Mouse (Mus musculus): ENCODE results near the gene Pkp2. TPM values are rescaled to one million over a fixed set of nuclear protein-coding genes. Genes with fewer than 3 reads are reported as not detected.
"Not testable (repeated sequence)": the region's sequence is repeated elsewhere in the genome, so short reads cannot be mapped to it uniquely, and the experiment has no call there.

Pkp2 gene
- total RNA-seq (2015; ENCODE audit: low replicate concordance) (not detected in 2 replicates), total RNA-seq (2017; ENCODE audit: low replicate concordance) (not detected in 2 replicates)

DNA sequence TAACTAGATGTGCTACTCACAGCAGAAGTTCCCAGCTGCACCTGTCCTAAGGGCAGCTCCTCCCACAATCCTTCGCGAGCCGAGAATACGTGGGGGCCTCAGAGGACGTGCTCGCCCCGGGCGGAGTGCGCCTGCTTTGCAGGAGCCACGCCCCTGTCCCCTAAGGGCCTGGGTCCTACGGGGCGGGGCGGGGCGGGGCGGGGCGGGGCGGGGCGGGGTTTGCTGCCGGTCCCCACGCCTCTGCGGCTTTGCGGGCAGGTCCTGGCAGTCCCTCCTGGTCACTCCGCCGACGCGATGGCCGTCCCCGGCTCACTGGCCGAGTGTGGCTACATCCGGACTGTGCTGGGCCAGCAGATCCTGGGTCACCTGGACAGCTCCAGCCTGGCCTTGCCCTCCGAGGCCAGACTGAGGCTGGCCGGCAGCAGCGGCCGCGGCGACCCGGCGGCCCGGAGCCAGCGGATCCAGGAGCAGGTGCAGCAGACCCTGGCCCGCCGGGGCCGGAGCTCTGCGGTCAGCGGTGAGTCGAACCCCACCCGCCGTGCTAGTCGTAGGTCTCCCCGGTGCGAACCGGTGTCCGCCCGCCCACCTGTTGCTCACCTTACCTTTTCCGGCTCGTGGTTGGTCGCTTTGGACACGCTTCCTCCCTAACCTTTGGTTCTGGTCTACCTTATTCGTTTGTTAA is at the start of gene Pkp2:
Gene Pkp2 (plus strand): TSS at position 240 of the 682 bp plus-strand sequence.
- ATAC-seq (replicated peaks; ENCODE audit: low FRiP score, poor library complexity, severe bottlenecking): no peak

DNA sequence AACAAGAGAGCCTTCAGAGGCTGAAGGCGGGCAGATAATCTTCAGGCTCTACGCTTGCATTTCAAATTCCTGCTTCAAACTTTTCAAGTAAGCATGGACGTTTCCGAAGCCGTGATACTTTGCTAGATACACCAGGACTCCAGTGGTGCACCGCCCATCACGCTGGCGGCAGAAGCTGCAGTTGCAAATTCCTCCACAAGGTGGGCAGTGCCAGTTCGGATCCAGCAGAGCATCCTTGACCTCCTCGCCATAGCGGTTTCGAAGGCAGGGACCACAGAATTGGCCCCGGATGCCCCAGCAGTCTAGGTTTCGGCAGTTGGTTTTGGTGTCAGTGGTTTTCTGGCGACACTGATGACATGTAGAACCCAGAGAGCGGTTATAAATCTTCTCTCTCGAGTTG is 15.7 kb upstream of the Pkp2 start:
- no peak for ATAC-seq (replicated peaks; ENCODE audit: low FRiP score, poor library complexity, severe bottlenecking)

DNA sequence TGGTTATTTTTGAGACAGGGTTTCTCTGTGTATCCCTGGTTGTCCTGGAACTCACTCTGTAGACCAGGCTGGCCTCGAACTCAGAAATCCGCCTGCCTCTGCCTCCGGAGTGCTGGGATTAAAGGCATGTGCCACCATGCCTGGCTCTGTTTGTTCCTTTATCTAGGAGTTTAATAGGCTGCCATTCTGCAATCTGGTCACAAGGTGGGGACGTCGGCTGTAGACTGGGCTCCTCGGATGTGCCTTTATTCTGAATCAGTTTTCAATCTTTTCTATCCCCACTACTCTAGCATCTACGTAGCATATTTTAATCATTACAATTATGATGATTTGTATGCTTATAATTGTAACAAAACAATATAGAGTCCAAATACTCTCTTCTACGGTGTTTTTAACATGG is 11.1 kb upstream of the Pkp2 start:
- not testable (repeated sequence) for ATAC-seq (replicated peaks; ENCODE audit: low FRiP score, poor library complexity, severe bottlenecking)

DNA sequence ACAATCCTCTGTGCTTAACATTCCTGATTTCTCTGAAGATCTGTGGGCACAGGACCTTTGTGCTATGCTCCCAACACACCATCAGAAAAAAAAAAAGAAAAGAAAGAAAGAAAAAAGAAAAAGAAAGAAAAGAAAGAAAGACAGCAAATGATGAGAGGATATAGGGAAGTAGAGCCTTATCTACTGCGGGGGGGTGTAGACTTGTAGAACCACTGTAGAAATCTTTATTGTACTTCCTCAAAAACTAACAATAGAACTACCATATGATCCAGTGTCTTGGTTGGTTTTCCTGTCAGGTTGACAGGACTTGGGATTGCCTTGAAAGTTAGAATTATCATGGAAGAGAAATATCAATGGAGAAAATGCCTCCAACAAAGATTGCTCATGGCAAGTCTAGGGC is 8.5 kb upstream of the Pkp2 start:
- no peak for ATAC-seq (replicated peaks; ENCODE audit: low FRiP score, poor library complexity, severe bottlenecking)

DNA sequence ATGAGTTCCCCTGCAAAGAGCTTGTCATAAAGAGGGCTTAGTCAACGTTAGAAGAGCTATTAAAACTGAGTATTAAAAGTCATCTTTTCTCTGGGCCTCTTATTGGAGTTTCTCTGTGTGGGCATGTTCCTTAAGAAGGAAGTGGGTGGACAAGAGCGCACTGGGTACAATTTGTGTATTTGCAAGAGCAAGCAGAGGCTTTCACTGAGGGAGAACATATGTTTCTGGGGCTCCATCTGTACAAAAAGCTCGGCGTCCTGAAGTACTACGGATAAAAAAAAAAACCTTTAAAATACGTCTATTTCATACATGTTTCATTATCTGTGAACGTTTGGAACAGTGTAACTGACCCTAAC is 417 bp upstream of the Pkp2 start:
- no peak for ATAC-seq (replicated peaks; ENCODE audit: low FRiP score, poor library complexity, severe bottlenecking)

DNA sequence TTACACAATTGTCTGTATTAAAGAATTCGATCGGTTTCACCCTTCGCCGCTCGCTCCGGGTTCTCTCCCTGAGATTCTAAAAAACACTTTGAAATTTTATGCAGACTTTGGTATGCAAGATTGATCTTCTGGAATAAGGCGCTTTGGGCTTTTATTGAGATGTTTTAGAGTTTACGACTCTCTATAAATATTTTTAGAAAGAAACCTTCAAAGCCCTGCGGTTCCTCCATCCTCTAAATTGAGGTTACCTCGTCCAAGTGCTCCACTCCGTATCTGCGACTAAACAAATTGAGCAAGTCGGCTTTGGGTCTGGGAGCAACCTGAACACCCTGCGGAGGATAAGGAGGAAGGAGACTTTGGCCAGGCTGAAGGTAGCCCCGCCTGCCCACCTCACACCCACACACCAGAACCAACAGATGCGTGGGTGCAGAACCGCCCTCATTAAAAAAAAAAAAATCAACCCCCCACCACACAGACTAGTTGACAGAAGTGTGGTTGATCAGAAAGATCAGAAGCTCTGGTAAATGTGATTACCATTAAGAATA is 715 bp downstream of the Pkp2 start:
- ATAC-seq (replicated peaks; ENCODE audit: low FRiP score, poor library complexity, severe bottlenecking): no peak

DNA sequence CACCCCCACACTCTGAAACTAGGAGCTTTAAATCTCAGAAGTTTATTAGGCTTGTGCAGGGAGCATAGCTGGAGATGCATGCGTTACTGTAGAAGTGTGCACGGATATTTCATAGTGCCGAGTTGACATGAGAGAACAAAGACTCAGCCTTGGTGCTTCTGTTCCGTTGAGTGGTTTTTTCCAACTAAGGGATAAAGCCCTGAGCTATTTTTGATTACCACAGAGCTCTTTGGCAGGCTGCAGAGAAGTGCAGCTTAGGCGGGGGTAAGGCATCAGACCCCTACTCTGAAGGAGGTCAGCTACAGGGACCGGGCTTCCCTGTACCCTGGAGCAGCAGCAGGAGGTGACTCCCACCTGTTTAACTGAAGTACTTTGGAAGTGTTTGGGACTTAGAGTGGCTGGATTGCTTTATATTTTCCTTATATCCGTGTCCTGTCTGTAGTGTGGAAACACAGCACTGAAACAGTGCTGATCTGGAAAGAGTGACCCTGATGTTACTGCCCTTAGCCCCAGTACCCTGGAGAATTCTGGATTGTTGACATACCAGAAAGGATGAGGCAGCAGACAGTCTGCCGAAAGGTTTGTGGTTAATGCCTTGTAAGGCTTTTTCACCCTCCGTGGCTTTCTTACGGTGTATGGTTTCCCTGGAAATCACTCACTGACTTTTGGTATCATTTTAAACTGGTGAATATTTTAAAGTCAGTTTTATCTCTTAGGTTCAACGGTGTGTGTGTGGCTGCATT is 2.7 kb downstream of the Pkp2 start:
- no peak for ATAC-seq (replicated peaks; ENCODE audit: low FRiP score, poor library complexity, severe bottlenecking)

DNA sequence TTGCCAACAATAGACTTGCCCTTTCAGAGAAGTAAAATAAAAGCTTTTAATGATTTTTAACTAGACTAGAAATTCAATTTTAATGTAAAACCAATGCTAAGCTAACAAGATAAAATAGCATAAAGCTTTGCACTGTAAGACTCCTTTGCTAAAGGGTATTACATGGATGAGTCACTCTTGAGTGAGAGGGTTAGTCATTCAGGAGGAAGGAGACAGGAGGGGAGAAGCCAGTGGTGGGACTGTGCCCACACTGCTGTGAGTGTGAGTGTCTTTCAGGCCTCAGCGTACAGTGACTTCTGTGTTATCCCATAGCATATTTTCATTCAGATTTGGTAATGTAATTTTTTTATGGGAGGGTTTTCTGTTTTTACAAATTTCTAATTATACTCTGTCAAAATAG is 3.8 kb downstream of the Pkp2 start:
- no peak for ATAC-seq (replicated peaks; ENCODE audit: low FRiP score, poor library complexity, severe bottlenecking)

DNA sequence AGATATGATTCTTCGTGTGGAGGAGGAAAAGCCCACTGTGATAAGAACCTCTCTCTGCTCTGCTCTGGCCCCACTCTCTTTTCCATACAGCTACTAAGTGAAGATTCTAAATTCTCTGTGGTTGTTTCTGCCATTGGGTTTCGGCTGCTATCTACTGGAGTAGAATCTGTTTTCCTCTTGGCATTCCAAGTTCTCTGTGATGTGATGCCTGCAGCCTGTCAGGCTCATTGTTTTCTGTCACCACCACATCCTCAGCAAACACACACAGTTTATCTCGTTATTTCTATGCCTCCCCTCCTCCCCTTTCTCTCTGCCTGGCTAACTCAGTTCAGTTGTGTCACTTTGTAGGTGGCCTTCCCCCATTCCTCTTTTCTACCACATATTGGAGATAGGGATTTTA is 6.7 kb downstream of the Pkp2 start:
- no peak for ATAC-seq (replicated peaks; ENCODE audit: low FRiP score, poor library complexity, severe bottlenecking)

DNA sequence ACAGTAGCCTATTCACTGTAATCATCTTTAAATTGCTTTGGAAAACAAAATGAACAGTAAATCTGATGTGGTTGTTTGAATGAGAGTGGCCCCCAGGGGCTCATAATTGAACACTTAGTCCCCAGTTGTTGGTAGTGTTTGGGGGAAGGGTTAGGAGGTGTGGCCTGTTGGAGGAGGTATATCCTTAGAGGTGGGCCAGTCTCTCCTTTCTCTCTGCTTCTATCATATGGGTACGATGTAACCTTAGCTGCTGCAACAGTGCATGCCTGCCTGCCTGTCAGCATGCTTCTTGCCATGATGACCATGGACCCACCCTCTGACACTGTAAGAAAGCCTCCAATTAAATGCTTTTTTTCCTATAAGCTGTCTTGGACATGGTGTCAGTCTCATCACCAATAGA is 9.5 kb downstream of the Pkp2 start:
- ATAC-seq (replicated peaks; ENCODE audit: low FRiP score, poor library complexity, severe bottlenecking): no peak

DNA sequence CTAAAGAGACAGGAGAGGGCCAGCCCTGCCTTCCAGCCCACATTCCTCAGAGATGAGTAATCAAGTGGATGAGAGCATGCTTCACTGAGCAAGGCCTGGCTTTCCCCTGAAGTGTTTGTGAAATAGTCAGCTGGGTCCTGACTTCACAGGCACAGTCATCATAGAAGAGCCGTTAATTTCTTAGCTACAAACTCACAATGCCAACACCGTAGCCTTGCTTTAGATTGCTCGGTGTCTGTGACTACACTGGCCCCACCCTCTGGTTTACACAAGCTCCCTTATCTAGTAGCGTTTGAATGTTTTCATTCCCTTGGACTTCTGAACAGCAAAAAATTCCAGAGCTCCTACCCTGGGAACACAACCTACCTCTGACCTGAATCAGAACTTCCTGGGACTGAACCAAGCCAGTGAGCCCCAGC is 11.4 kb downstream of the Pkp2 start:
- no peak for ATAC-seq (replicated peaks; ENCODE audit: low FRiP score, poor library complexity, severe bottlenecking)

DNA sequence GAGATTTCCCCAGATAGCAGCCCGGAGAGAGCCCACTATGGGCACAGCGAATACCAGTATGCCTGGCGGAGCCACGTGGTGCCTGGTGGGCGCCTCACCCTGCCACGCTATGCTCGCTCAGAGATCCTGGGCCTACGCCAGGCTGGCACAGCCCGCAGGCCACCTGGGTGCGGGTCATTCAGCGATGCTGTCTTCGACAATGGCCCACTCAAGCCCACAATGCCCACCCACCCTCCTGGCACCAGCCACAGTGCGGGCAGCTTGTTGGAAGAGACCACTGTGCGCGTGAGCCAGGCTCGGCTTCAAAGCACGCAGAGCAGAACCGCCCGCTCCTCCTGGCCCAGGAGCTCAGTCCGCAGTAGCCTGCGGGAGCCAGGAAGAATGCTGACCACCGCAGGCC is 12.7 kb downstream of the Pkp2 start:
- no peak for ATAC-seq (replicated peaks; ENCODE audit: low FRiP score, poor library complexity, severe bottlenecking)

DNA sequence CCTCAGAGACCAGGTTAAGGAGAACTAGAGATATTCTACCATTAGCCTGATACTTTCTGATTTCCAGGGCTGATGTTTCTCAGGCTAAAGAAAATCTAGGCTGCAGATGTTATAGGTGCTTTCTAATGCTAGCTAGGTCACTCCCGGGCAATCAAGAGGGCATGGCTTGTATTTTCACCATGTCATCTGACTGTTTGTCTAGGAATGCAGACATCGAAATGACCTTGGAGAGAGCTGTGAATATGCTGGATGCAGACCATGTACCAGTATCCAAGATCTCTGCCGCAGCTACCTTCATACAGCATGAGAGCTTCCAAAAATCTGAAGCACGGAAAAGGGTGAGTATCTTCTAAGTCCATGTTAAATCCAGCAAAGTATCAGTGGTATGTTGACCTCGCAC is 17.3 kb downstream of the Pkp2 start:
- no peak for ATAC-seq (replicated peaks; ENCODE audit: low FRiP score, poor library complexity, severe bottlenecking)

DNA sequence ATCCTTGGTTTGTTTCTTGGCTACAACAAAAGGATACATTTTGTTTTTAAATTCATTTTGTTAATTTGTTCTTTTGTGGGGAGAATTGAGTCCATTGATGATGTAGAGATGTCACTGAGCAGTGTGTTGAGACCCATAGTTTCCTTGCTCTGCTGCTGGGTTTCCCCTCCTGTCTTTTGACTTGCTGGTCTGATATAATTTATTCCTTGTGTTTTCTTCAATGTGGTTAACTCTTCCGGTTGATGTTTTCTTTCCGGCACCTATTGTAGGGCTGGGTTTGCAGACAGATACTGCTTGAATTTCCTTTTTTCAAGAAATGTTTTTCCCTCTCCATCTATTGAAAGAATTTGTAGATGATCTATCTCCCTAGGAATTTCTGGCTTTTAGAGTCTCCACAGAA is 20.8 kb downstream of the Pkp2 start:
- ATAC-seq (replicated peaks; ENCODE audit: low FRiP score, poor library complexity, severe bottlenecking): no peak

DNA sequence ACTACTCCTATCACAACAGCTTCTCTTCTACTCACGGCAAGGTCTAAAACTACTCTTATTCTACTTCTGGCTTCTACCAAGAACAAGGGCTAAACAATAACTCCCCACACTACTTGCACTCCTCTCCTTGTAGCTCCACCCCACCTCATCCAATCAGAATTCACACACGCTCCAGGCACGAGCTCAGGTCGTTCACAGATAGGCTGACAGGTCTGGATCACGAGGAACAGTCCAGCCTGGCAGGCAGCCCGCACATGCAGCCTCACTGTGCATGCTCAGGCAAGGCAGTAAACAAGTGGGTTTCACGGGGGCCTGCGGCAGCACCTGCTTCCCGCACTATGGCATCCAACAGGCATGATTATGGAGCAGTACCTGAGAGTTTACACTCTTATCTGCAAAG is 23.6 kb downstream of the Pkp2 start:
- not testable (repeated sequence) for ATAC-seq (replicated peaks; ENCODE audit: low FRiP score, poor library complexity, severe bottlenecking)

DNA sequence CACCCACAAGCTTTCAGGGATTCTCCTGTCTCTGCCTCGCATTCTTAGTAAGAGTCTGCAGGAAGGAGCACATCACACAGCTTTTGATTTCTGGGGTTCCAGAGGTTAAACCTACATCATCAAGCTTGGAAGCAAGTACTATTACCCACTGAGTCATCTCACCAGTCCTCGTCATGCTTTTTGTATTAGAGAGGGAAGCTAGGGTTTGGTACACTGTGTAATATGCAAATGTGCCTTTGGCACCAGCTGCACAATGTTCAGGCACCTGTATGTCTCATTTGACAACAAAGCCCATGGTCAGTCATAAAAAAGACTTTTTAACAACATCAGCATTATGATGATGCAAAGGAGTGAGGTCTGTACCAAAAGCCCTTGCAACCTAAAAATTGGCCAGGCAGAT is 25.2 kb downstream of the Pkp2 start:
- no peak for ATAC-seq (replicated peaks; ENCODE audit: low FRiP score, poor library complexity, severe bottlenecking)

DNA sequence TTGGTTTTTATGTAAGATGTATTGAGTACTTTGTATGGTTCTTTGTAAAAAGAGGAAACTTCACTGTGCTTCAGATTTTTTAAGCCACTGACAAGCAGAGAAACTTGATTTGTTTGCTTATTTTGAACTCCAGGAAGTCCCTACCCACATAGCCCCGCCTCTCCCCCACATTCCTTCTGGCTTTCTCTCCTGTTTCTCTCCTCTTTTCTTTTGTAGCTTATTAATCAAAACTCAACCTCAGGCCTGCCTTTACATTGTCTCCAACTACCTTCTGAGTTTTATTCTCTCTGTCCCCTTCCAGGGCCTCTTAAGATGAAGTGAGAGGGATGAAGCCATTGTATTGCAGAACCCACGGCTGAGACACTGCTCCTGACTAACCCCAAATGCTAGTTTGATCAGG is 31.6 kb downstream of the Pkp2 start:
- ATAC-seq (replicated peaks; ENCODE audit: low FRiP score, poor library complexity, severe bottlenecking): no peak

DNA sequence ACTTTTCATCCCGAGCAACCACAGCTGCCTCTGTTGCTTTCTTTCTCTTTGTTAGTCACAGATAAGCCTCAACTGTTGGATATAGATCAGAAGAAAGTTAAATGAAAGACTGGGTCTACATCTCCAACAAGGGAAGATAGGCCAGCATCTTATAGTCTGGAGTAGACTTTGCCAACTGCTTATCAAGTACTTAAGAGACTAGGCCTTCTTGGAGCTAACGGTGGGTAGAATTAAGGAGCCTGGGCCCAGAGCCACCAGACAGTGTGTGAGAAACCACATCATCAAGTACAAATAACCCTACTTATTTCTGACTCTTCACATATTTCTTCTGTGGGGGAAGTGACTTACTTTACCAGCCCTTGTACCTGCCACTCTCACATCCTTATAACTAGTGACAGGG is 37.4 kb downstream of the Pkp2 start:
- ATAC-seq (replicated peaks; ENCODE audit: low FRiP score, poor library complexity, severe bottlenecking): no peak

DNA sequence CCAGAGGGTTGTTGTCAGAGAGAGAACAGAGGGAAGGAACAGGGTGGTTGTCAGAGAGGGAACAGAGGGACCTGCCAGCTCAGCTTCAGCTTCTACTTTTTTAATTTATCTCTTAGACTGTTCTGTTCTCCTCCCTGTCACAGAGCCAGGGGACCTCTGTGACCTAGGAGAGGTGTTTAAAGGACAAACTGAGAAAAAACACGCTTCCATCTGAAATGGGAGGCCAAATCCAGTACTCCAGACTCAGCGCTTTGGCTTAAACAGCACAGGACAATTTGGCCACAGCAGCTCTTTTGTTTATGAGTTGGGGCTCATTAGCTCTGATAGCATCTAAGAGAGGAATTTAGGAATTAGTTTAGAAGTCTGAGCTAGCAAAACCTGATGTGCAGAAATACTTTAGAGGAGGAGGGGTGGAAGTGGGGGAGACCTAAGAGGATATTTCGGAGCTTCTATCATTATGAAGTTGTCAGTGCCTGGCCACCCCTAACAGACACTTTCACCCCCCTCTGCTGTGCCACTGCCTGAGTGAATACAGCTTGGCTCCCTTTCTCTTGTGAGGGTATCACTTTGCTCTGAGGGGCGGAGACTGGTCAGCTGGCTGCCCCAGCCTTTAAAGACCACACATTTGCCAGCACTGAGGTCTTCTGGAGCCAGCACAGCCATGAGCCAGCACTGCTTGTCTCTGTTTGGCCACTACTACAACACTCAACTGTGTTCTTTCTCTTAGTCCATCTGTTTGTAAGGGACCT is 40.4 kb downstream of the Pkp2 start:
- ATAC-seq (replicated peaks; ENCODE audit: low FRiP score, poor library complexity, severe bottlenecking): no peak

DNA sequence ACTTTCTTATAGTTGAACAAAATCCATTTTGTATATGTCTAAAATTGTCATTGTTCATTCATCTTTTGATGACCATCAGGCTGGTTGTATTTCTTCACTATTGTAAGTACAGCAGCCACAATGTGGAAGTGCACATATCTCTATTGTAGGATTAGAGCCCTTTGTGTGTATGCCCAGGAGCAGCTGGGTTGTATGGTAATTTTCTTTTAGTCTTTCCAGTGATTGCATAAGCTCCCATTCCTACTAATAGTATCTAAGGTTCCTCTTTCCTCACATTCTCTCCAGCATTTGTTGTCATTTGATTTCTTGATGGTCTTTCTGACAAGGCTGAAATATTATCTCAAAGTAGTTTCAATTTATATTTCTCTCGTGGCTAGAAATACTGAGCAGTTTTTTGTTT is 42.1 kb downstream of the Pkp2 start:
- no peak for ATAC-seq (replicated peaks; ENCODE audit: low FRiP score, poor library complexity, severe bottlenecking)

DNA sequence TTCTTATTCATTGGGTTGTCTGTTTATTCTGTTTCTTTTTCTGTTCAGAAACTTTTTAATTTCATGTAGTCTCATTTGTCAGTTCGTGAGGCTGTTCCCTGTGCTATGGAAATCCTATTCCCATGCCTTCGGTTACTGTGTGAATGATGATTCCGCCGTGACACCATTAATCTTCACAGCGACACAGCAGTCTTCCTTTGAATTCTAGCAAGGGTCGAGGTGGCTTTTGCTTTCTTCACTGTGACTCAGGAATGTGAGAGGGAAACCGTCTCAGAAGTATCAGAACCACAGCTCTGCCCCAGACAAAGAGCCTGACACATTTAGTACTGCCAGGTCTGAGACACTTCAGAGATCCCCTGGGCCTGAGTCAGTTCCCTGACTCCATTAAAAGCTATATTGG is 42.8 kb downstream of the Pkp2 start:
- ATAC-seq (replicated peaks; ENCODE audit: low FRiP score, poor library complexity, severe bottlenecking): no peak
